Mouse (Mus musculus) ES-E14 (cell line): ENCODE measurements around the gene Disc1.

Experiments used
- MAFK ChIP-seq: IDR thresholded peaks from 2 replicates; pipeline ENCODE4 v1.6.1; 2014; ENCODE audit warnings: mild to moderate bottlenecking, low read depth, low read length, inconsistent platforms; ENCODE audit not compliant: insufficient read depth
- ZC3H11A ChIP-seq: IDR thresholded peaks from 2 replicates; pipeline ENCODE4 v1.6.1; 2012; ENCODE audit warnings: low read depth, mild to moderate bottlenecking, inconsistent platforms, low read length, borderline replicate concordance

DNA sequence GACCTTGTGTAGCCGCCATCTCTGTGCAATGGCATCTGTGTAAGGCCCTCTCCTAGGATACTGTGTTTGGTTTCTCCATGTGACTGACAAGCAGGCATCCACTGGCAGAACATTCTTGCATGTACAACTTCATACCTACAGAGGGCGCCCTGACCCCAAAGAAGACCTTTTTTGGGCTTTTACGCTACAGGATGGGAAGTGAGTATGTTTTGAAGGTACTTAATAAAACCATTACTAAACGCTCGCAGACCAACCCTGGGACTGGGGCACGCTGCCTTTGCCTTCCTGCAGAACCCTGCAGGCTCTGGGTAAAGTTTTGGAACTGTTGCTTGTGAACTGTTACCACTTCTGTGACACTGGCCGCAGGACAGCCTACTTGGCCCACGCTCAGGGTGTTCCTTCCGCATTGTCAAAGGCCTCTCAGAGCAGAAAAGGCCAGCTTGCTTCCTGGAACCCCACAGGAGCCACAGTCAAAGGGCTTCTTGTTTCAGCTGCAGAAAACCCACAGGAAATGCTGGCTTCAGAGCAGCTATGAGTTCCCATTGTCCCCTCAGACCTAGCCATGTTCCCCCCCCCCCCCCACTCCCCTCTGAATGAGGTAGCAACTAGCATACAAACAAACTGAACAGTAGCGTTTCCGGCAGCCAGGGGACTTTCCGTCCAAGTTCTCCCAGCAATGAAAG, 13.1 kb downstream of the Disc1 start:
- TF ChIP-seq ZC3H11A (no peak), MAFK (no peak)
